Mouse (Mus musculus) CD4-positive helper T cell, adult 2 months (primary cell): ENCODE results near the gene Tomm40l.

Source experiments
- DNase-seq: peaks from one replicate; pipeline ENCODE4 v3.0.0-alpha.2; 2012; ENCODE audit warnings: low read depth, missing footprints, low spot score

Tomm40l gene

GRCm38 (mm10) chr1:171222238-171223155 lies at the start of gene Tomm40l:
TSS of gene Tomm40l (minus strand) at chr1:171222514.
- DNase-seq = peak; percentile 99

- no peak for DNase-seq
Observed at GRCm38 (mm10) chr1:171272086-171272485, 49.8 kb upstream of the Tomm40l start.

GRCm38 (mm10) chr1:171271622-171272021 lies 49.3 kb upstream of the Tomm40l start:
- DNase-seq = no peak

- no peak for DNase-seq
Observed at GRCm38 (mm10) chr1:171271196-171271595, 48.9 kb upstream of the Tomm40l start.

GRCm38 (mm10) chr1:171270573-171270900 lies 48.2 kb upstream of the Tomm40l start:
- DNase-seq = no peak

GRCm38 (mm10) chr1:171269848-171270572 lies 47.7 kb upstream of the Tomm40l start, which contains the start of gene B4galt3:
TSS of gene B4galt3 (plus strand) at chr1:171270328.
- peak; percentile 92 for DNase-seq

- no peak for DNase-seq
Observed at GRCm38 (mm10) chr1:171268341-171268740, 46.0 kb upstream of the Tomm40l start.

- no peak for DNase-seq
Observed at GRCm38 (mm10) chr1:171265971-171266744, 43.8 kb upstream of the Tomm40l start.

GRCm38 (mm10) chr1:171263666-171264461 lies 41.5 kb upstream of the Tomm40l start:
- no peak for DNase-seq

- DNase-seq = no peak
Observed at GRCm38 (mm10) chr1:171263185-171263611, 40.9 kb upstream of the Tomm40l start.

GRCm38 (mm10) chr1:171262594-171263130 lies 40.3 kb upstream of the Tomm40l start:
- peak; percentile 55 for DNase-seq

GRCm38 (mm10) chr1:171260316-171260715 lies 38.0 kb upstream of the Tomm40l start:
- DNase-seq = no peak

GRCm38 (mm10) chr1:171258921-171259320 lies 36.6 kb upstream of the Tomm40l start:
- DNase-seq = no peak

- no peak for DNase-seq
Observed at GRCm38 (mm10) chr1:171257781-171258180, 35.5 kb upstream of the Tomm40l start.

GRCm38 (mm10) chr1:171256937-171257548 lies 34.7 kb upstream of the Tomm40l start:
- peak; percentile 64 for DNase-seq

GRCm38 (mm10) chr1:171256095-171256818 lies 33.9 kb upstream of the Tomm40l start:
- no peak for DNase-seq

GRCm38 (mm10) chr1:171252415-171252814 lies 30.1 kb upstream of the Tomm40l start:
- DNase-seq = no peak

GRCm38 (mm10) chr1:171251594-171252324 lies 29.4 kb upstream of the Tomm40l start:
- DNase-seq = no peak
